Mouse (Mus musculus): ENCODE measurements at regions not wholly inside any gene's neighbourhood (a gene's known extent, or its start where the extent isn't known, plus 50 kb on each side); places are given as distances from the start of the nearest gene placed in this dataset.

- DNase-seq = no peak
- H3K4me3 ChIP-seq = no peak overlapping the region
- no peak overlapping the region for H3K27ac ChIP-seq
- intact Hi-C loops (cut with DNase I) = no loop called here
- H3K27me3 ChIP-seq (ENCODE audit: control insufficient read depth, insufficient read depth, low read length) = no peaks in the 10 kb centered on the region
- no peak for TF ChIP-seq CTCF (IDR thresholded peaks at IDR 0.05)
- no peak for TF ChIP-seq EP300 (IDR thresholded peaks at IDR 0.05; ENCODE audit: insufficient read depth, low read depth, low read length)
- no peak for TF ChIP-seq POLR2A (IDR thresholded peaks at IDR 0.05; ENCODE audit: insufficient read depth, low read depth, low read length)
- no peak overlapping the region for H3K9ac ChIP-seq (ENCODE audit: low read depth, low read length)
- H3K79me2 ChIP-seq (replicated peaks; ENCODE audit: control insufficient read depth, insufficient read depth, low read length) = no peaks in the 10 kb centered on the region
- H3K4me1 ChIP-seq (ENCODE audit: control insufficient read depth, insufficient read depth, low read length) = peaks cover 1% of the 10 kb centered on the region; the same call in 1 of the 2 replicates
- 85% methylated on average over 7 of the region's 7 CpGs for WGBS
- H3K36me3 ChIP-seq (ENCODE audit: control insufficient read depth, insufficient read depth, low read length) = no peaks in the 10 kb centered on the region
Observed at GRCm38 (mm10) chr3:58226447-58227321, 187.8 kb upstream of the Tsc22d2 start.

- peaks cover 1% of the 10 kb centered on the region; the same call in 1 of the 2 replicates for H3K4me1 ChIP-seq (ENCODE audit: control insufficient read depth, insufficient read depth, low read length)
- intact Hi-C loops (cut with DNase I) = no loop called here
- no peak for TF ChIP-seq POLR2A (IDR thresholded peaks at IDR 0.05; ENCODE audit: insufficient read depth, low read depth, low read length)
- TF ChIP-seq EP300 (IDR thresholded peaks at IDR 0.05; ENCODE audit: insufficient read depth, low read depth, low read length) = no peak
- TF ChIP-seq CTCF (IDR thresholded peaks at IDR 0.05) = no peak
- no peak for DNase-seq
- WGBS = 93% methylated on average over 5 of the region's 5 CpGs
- no peaks in the 10 kb centered on the region for H3K36me3 ChIP-seq (ENCODE audit: control insufficient read depth, insufficient read depth, low read length)
- H3K79me2 ChIP-seq (replicated peaks; ENCODE audit: control insufficient read depth, insufficient read depth, low read length) = no peaks in the 10 kb centered on the region
- H3K4me3 ChIP-seq = no peak overlapping the region
- no peak overlapping the region for H3K27ac ChIP-seq
- H3K9ac ChIP-seq (ENCODE audit: low read depth, low read length) = no peak overlapping the region
- H3K27me3 ChIP-seq (ENCODE audit: control insufficient read depth, insufficient read depth, low read length) = no peaks in the 10 kb centered on the region
Observed at GRCm38 (mm10) chr3:58227322-58227627, 187.2 kb upstream of the Tsc22d2 start.

- DNase-seq = no peak
- Histone ChIP-seq H3K4me1 (ENCODE audit: control insufficient read depth, insufficient read depth, low read length) (peaks cover 1% of the 10 kb centered on the region; the same call in 1 of the 2 replicates), H3K27me3 (ENCODE audit: control insufficient read depth, insufficient read depth, low read length) (no peaks in the 10 kb centered on the region), H3K4me3 (no peak overlapping the region), H3K27ac (no peak overlapping the region), H3K36me3 (ENCODE audit: control insufficient read depth, insufficient read depth, low read length) (no peaks in the 10 kb centered on the region), H3K79me2 (replicated peaks; ENCODE audit: control insufficient read depth, insufficient read depth, low read length) (no peaks in the 10 kb centered on the region), H3K9ac (ENCODE audit: low read depth, low read length) (no peak overlapping the region)
- intact Hi-C loops (cut with DNase I) = no loop called here
- TF ChIP-seq POLR2A (IDR thresholded peaks at IDR 0.05; ENCODE audit: insufficient read depth, low read depth, low read length) (no peak), EP300 (IDR thresholded peaks at IDR 0.05; ENCODE audit: insufficient read depth, low read depth, low read length) (no peak), CTCF (IDR thresholded peaks at IDR 0.05) (no peak)
- WGBS = 14% methylated on average over 3 of the region's 3 CpGs
Observed at GRCm38 (mm10) chr3:58228189-58228588, 186.3 kb upstream of the Tsc22d2 start.

GRCm38 (mm10) chr3:58231746-58232145, 182.8 kb upstream of the Tsc22d2 start:
- peaks cover 1% of the 10 kb centered on the region; the same call in 1 of the 2 replicates for H3K4me1 ChIP-seq (ENCODE audit: control insufficient read depth, insufficient read depth, low read length)
- H3K9ac ChIP-seq (ENCODE audit: low read depth, low read length) = no peak overlapping the region
- DNase-seq = no peak
- TF ChIP-seq CTCF (IDR thresholded peaks at IDR 0.05) (no peak), EP300 (IDR thresholded peaks at IDR 0.05; ENCODE audit: insufficient read depth, low read depth, low read length) (no peak)
- no peak overlapping the region for H3K27ac ChIP-seq
- no peak overlapping the region for H3K4me3 ChIP-seq
- no peaks in the 10 kb centered on the region for H3K36me3 ChIP-seq (ENCODE audit: control insufficient read depth, insufficient read depth, low read length)
- no peaks in the 10 kb centered on the region for H3K27me3 ChIP-seq (ENCODE audit: control insufficient read depth, insufficient read depth, low read length)
- H3K79me2 ChIP-seq (replicated peaks; ENCODE audit: control insufficient read depth, insufficient read depth, low read length) = no peaks in the 10 kb centered on the region
- intact Hi-C loops (cut with DNase I) = no loop called here
- WGBS = 89% methylated on average over 2 of the region's 2 CpGs

GRCm38 (mm10) chr3:58233296-58233695, 181.2 kb upstream of the Tsc22d2 start:
- Histone ChIP-seq H3K27me3 (ENCODE audit: control insufficient read depth, insufficient read depth, low read length) (no peaks in the 10 kb centered on the region), H3K9ac (ENCODE audit: low read depth, low read length) (no peak overlapping the region), H3K36me3 (ENCODE audit: control insufficient read depth, insufficient read depth, low read length) (no peaks in the 10 kb centered on the region), H3K27ac (no peak overlapping the region), H3K4me3 (no peak overlapping the region), H3K79me2 (replicated peaks; ENCODE audit: control insufficient read depth, insufficient read depth, low read length) (no peaks in the 10 kb centered on the region), H3K4me1 (ENCODE audit: control insufficient read depth, insufficient read depth, low read length) (peaks cover under 1% of the 10 kb centered on the region; the same call in 1 of the 2 replicates)
- 82% methylated on average over 2 of the region's 2 CpGs for WGBS
- TF ChIP-seq EP300 (IDR thresholded peaks at IDR 0.05; ENCODE audit: insufficient read depth, low read depth, low read length) (no peak), POLR2A (IDR thresholded peaks at IDR 0.05; ENCODE audit: insufficient read depth, low read depth, low read length) (no peak), CTCF (IDR thresholded peaks at IDR 0.05) (no peak)
- intact Hi-C loops (cut with DNase I) = no loop called here
- DNase-seq = no peak

- intact Hi-C loops (cut with DNase I) = no loop called here
- no peak overlapping the region for H3K27ac ChIP-seq
- TF ChIP-seq CTCF (IDR thresholded peaks at IDR 0.05) (no peak), POLR2A (IDR thresholded peaks at IDR 0.05; ENCODE audit: insufficient read depth, low read depth, low read length) (no peak), EP300 (IDR thresholded peaks at IDR 0.05; ENCODE audit: insufficient read depth, low read depth, low read length) (no peak)
- no peak overlapping the region for H3K9ac ChIP-seq (ENCODE audit: low read depth, low read length)
- no peaks in the 10 kb centered on the region for H3K4me1 ChIP-seq (ENCODE audit: control insufficient read depth, insufficient read depth, low read length)
- H3K36me3 ChIP-seq (ENCODE audit: control insufficient read depth, insufficient read depth, low read length) = no peaks in the 10 kb centered on the region
- no peaks in the 10 kb centered on the region for H3K27me3 ChIP-seq (ENCODE audit: control insufficient read depth, insufficient read depth, low read length)
- H3K4me3 ChIP-seq = no peak overlapping the region
- 80% methylated on average over 6 of the region's 6 CpGs for WGBS
- DNase-seq = no peak
- no peaks in the 10 kb centered on the region for H3K79me2 ChIP-seq (replicated peaks; ENCODE audit: control insufficient read depth, insufficient read depth, low read length)
Observed at GRCm38 (mm10) chr3:58234846-58235630, 179.5 kb upstream of the Tsc22d2 start.
